Mouse (Mus musculus): ENCODE data around the gene Ensa.
"Not testable (repeated sequence)": the region's sequence is repeated elsewhere in the genome, so short reads cannot be mapped to it uniquely, and the experiment has no call there.

The Ensa gene

DNA sequence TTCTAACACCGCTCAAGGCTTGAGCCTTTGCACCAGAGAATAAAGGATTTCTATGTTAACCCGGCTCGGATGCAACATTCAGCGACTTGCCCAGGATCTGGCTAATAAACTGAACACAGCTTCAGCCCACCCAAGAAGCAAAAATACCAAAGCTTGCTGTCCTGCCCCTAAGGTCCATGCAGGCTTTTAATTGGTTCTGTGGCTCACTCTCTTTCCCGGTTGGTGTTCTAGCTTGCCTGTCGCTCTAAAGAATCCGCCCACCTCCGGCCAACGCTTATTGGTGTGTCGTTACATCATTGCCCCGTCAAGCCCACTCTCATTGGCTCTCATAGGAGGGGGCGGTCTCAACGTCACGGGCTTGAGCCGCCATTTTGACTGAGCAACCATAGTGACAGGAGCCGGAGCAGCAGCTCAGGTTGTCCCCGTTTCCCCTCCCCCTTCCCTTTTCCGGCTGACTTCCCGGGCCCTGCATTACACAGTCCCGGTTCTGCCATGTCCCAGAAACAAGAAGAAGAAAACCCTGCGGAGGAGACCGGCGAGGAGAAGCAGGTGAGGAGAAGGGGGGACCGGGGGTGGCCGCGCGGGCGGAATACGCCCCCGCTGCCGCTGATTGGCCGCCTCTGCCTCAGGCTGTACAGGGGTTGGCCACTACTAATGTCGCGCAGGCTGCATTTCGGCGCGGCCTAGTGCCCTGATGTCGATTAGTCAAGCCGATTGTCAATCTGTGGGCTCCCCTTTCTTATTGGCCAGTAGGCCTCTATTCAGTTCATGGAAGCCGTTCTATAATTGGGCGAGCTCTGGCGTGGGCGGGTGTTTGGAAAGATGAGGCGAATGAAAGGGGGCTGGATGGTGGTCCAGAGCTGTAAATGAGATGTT, at the start of gene Ensa:
TSS of gene Ensa (plus strand) at position 366 of the 876 bp plus-strand sequence.
- DNase-seq (ENCODE audit: inconsistent ontology term): peak; percentile 99

DNA sequence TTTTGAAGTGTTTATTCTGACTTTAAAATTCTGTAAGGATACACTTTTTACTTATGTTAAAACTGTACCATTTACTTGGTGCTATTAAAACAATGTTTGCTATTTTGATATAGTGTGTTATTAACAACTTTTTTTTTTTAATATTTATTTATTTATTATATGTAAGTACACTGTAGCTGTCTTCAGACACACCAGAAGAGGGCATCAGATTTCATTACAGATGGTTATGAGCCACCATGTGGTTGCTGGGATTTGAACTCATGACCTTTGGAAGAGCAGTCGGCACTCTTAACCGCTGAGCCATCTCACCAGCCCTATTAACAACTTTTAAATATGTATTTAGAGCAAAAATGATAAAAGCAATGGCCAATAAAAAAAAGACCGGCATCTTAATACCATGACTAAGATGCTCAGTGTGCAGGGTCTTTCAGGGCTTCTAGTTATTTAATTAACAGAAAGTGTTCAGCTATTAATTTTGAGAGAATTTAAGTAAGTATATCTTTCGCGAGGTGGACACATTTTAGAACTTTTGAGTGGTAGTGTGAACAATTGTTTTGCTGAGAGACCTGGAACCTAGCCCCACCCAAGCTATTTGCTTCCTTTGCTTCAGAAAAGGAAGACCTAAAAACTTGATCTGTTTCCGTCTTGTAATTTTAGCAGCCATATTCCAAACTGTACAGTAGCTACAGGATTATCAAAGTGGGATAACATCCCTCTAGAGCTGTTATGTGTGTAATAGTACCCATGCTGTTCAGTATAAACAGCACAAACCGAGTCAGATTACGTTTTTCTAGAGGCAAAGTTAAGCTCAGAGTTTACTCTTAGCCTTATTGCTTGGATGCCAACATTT, 36.8 kb upstream of the Ensa start:
- DNase-seq (ENCODE audit: inconsistent ontology term): no peak

DNA sequence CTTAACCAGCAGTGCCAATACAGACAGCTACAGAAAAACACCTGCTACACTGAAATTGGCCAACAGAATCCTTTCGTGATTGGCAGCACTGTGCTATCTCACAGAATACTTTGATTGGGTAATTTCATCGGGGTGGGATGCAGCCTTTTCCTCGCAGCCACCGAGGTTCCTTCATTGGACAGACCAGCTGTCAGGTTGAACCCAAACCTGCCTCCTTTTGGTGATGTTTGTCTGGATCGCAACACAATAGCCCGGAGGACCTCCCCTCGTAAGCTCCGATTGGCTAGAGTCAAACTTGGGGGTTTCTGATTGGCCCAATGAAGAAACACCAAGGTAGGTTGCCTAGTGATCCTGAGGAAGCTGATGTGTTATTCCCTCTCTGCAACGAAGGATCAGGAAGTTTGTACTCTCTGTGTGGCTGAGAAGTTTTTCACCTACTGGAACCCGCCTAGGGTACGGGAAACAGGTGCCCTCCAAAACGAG, 36.1 kb upstream of the Ensa start, which contains the start of gene Golph3l:
TSS of gene Golph3l (plus strand) at position 331 of the 483 bp plus-strand sequence.
- DNase-seq (ENCODE audit: inconsistent ontology term): peak; percentile 98

DNA sequence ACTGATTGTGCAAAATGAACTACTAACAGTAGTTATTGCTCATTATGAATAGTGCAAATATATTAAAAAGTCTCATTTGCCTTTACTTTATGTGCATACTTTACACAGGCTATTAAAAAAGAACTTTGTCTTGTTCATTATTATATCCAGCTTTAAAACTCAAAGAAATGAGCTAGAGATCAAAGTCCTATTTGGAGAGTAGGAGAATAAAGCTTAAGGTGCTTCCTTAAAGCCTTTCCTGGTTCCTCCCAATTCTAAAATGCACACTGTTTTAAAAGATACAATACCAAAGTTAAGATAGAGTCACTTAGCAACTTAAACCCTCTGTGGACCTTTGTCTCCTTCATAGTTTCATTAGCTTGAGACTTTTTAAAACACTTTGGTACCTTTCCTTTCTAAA, 26.1 kb upstream of the Ensa start:
- DNase-seq (ENCODE audit: inconsistent ontology term): no peak

DNA sequence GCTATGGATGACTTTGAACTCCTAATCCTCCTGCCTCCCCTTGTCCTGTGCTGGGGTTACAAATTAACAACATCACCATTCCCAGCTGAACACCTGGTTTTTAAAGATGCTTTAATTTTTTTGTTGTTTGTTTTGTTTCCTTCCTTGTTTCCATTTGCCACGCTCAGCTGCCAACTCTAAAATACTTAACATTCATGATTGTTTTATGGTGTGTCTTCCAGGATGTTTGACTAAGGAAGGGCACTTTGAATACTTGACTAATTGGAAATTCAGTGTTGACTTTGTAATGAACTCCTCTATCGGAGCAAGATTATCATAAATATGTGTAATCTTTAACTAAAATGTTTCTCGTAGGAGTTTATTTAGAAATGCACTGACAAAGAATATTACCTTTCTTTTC, 23.5 kb upstream of the Ensa start:
- no peak for DNase-seq (ENCODE audit: inconsistent ontology term)

DNA sequence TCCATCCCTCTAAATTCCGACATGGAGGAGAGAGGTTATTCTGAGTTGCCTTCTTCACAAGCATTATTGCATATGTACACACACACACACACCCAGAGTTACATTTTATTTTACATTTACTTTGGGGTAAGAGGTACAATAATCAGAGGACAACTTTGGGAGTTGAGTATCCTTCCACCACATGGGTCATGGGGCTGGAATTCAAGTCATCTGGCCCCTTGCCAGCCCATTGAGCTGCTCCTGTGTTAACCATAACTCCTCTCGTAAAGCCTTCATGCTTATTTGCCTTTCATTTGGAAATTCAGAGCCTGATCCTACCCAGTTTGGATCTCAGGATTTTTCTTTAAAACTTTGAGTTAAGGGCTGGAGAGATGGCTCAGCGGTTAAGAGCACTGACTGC, 18.7 kb upstream of the Ensa start:
- peak; percentile 54 for DNase-seq (ENCODE audit: inconsistent ontology term)

DNA sequence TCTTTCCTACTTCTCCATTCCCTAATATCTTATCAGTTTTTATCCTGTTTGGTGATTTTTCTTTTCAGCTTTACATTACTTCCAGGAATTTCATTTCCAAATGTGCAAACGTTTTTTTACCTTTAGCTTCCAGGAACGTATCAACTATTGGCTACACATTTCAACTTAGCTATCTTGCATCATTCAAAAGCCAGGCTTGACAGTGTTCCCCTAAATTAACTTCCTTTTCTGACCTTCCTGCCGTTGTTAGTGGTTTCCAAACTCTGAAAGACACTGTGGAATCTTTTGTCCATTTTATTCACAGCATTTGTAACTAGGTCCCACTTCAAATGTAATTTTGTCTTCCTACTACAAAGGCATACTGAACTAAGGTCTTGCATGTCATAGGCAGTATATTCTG, 15.6 kb upstream of the Ensa start:
- DNase-seq (ENCODE audit: inconsistent ontology term): no peak

DNA sequence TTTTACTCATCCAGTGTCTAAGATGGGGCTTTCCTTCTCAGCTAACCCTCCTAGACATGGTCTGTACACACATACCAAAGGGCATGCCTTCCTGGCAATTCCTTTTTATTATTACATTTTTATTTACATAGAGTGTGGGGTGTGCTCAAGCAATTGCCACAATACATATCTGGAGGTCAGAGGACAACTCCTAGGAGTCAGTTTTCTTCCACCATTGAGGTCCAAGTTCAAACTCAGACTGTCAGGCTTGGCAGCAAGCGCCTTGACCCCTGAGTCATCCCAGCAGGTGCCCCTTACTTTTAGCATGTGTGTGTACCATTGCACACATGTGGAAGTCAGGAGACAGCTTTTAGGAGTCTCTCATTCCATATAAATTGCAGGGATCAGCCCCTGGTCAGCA, 10.8 kb upstream of the Ensa start:
- DNase-seq (ENCODE audit: inconsistent ontology term): no peak

DNA sequence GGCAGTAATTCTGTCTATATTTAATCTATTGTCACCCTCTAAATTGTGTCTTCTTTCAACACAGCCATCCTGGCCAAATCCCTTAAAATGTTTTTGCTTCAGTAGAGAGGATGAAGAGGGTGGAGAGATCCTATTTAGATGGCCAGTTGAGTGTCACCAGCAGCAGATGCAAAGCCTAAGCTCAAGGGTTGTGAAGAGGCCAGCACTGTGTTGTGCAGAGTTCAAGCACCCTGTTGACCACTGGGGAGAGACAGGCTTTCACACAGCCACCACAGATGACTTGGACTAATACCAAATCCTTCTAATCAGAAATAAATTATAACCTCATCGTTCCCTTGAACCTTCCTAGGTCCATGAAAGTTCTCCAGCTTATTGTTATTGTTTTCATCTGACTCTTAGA, 6.3 kb upstream of the Ensa start:
- DNase-seq (ENCODE audit: inconsistent ontology term): no peak

DNA sequence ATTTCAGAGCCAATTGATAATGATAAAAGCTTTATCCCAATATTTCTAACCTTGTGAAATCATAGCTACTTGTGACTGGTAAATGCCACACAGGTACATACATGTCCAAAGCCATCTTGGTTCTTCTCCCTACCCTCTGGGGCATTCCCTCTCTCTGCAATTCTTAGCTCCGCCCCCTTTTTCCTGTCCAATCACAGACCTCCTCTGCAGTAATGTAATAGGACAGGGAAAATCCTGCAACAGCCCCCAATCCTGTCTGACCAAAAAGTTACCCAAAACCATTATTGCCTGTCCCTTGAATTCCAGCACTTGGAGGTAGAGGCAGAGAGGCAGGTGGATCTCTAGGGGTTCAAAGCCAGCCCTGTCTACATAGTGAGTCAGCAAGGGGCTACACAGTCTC, 3.6 kb upstream of the Ensa start:
- DNase-seq (ENCODE audit: inconsistent ontology term): no peak

DNA sequence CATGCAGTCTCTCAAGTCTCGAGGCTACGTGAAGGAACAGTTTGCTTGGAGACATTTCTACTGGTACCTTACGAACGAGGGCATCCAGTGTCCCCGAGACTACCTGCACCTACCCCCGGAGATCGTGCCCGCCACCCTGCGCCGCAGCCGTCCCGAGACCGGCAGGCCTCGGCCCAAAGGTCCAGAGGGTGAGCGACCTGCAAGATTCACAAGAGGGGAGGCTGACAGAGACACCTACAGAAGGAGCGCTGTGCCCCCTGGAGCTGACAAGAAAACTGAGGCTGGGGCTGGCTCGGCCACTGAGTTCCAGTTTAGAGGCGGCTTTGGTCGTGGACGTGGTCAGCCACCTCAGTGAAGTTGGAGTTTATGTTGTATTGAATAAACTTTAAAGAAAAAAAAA, 2.4 kb upstream of the Ensa start:
- not testable (repeated sequence) for DNase-seq (ENCODE audit: inconsistent ontology term)

DNA sequence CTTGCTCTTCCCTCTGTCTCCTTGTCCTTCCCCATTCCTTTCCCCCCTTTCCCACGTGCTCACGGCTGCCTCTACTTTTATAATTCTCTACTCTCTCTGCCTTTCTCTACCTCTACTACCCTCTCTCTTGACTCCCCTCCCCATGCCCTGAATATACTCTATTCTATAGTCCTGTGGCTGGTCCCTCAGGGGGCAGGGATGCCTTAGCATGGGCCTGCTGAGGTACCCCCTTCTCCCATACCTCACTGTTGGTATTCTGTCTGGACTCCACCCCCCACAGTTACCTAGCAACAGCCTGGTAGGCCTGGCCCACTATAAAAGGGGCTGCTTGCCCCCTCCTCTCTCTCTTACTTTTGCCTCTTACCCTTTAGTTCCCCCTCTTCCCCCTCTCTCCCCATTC, 1.2 kb upstream of the Ensa start:
- no peak for DNase-seq (ENCODE audit: inconsistent ontology term)

DNA sequence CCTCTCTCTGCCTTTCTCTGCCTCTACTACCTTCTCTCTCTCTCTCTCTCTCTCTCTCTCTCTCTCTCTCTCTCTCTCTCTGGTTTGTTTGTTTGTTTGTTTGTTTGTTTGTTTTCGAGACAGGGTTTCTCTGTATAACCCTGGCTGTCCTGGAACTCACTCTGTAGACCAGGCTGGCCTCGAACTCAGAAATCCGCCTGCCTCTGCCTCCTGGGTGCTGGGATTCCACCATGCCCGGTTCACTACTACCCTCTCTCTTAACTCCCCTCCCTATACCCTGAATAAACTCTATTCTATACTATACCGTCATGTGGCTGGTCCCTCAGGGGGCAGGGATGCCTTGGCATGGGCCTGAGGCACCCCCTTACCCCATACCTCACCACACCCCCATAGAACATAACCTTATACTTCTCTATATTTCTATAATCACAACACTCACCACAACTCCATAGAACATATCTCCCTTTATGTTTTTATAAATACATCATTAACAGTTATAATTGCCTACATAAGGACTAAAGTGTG, 740 bp upstream of the Ensa start:
- DNase-seq (ENCODE audit: inconsistent ontology term): not testable (repeated sequence)

DNA sequence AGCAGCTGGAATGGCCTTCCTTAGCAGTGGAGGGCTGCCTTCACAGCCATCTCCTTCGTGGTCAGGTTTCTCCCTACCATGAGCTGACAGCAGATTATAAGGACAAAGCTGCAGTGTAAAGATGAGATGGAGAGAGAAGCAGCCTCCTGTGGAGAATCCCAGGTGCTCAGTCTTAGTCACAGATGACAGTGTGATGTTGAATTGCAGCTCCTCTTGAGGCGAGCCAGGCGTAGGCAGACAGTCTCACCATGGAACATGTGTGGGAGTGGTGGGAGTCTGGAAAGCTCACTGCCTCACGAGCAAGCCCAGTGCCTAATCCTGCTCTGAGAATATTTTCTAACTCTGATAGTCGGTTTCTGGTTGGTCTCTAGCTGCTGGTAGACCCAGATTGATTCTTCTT, 3.0 kb downstream of the Ensa start:
- DNase-seq (ENCODE audit: inconsistent ontology term): no peak

DNA sequence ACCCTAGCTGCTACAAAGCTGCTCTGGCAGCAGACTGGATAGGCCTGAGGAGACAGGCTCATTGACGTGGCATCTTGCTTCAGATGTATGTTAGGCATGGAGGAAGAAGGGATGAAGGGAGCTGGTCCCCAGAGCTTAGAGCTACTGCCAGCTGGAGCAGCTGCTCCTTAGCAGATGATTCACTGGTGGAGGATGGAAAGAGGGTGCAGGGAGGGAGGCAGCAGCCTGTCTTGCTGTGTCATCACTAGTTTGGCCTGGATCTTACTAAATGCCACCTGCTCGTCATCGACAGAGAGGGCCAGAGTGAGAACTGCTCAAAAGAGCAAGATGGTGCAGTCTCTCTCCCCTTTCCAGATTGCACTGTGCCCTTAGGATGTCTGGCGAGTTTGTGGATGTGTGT, 5.0 kb downstream of the Ensa start:
- peak; percentile 71 for DNase-seq (ENCODE audit: inconsistent ontology term)

DNA sequence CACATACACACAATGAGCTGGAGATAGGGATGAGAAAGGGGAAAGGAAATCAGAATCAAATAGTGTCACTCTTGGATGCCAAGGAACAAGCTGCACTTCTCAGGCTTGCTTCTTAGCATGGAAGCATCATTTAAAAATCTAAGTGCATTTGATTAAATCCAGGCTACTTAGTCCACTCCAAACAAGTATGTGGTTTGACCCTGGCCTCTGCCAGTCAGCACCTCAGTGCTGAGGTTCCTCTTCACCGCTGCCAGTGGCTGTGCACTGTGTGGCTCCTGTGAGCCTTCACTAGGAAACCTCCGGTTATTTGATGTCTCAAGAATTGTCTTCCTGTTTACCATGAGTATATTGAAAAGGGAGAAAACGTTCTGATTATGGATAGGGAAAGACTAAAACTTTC, 6.1 kb downstream of the Ensa start:
- DNase-seq (ENCODE audit: inconsistent ontology term): no peak

DNA sequence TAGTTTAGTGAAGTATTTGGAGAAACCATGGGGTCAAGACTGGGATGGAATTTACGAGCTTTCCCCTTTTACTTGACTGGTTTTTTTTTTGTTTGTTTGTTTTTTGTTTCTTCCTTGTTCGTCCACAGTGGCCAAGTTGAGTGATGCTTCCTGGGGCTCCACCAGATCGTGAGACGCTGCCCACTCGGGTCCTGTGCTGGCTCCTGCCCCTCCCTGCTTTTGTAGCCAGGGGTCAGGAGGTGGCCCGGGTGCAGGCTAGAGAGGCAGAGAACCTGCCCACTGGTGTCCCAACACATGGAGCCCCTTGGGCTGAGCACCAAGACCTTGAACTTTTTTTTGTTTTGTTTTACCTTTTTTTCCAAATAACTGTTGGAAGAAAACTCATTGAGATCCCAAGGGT, 6.5 kb downstream of the Ensa start:
- no peak for DNase-seq (ENCODE audit: inconsistent ontology term)

DNA sequence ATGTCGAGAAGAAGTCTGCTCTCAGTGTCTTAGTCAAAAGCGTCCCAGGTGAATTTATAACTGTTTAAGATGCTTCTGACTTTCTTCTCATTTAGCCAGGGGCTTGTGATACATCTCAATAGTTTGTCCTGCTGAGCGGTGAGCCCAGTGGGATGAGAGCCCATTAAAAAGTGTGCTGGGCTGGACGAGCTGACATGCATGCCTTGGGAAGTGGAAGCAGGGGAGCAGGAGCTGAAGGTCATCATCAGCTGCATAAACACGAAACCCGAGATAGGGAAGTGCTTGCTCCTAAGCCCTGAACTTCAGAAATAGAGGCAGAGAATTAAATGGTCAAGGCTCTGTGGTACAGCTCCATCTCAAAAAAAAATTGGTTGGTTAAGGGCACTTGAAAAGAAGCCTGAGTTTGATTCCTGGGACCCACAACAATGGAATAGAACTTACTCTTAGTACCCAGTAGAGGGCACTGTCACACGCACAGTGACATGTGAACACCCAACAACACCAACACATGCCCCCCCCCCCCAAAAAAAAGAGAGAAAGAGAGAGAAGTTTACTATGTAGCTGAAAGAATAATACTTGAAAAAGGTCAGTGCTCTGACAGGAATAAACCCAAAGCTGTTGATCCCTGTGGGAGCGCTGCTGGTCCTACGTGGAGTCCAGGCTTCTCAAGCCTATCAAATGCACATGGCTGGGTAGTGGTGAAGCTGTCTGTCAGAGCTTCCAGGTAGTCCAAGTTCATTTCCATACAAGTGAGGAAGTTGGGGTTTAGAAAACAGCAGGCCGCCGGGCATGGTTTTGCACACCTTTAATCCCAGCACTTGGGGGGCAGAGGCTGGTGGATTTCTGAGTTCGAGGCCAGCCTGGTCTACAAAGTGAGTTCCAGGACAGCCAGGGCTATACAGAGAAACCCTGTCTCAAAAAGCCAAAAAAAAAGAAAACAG, 8.1 kb downstream of the Ensa start:
- peak; percentile 30 for DNase-seq (ENCODE audit: inconsistent ontology term)

DNA sequence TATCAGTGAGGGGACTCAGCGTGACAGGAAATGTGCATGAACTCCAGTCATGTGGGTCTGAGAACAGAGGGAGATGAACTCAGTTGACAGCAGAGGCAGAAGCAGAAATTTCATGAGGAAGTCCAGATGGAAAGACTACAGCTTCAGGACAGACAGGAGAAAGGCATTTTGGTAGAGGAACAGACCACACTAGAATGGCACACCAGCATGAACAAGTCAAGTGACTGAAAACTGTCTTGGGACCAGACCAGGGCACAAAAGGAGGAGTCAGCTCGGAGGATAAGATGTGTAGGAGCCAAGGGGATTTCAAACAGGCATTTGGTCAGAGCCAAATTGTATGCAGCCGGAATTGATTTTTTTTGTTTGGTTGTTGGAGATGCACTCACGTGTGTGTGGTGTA, 10.8 kb downstream of the Ensa start:
- DNase-seq (ENCODE audit: inconsistent ontology term): no peak

DNA sequence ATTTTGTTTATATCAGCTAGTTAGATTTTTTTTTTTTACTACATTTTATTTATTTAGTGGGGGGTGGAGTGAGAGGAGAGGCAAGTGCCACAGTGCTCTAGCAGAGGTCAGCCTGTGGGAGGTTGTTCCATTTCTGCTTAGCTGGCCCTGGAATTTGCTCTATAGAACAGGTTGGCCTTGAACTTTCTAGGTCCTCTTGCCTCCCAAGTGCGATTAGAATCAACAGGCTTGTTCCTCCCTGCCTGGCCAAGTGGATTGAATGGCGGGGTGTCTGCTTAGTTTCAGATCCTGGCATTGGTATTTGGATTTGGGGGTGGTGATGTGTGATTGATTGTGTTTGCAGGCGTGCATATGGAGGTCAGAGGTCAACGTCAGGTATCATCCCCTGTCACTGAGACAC, 11.3 kb downstream of the Ensa start:
- DNase-seq (ENCODE audit: inconsistent ontology term): no peak

DNA sequence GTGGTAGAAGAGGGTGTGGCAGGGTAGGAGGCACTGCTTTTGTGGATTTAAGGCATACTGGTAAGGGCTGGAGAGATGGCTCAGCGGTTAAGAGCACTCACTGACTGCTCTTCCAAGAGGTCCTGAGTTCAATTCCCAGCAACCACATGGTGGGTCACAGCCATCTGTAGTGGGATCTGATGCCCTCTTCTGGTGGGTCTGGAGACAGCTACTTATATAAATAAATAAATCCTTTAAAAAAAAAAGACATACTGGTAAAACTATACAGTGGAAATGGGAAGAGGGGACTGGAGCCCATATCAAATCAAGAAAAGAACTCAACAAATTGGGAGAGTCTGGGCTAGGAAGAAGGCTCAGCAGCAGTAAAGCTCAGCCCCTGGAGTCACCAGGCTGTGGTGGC, 14.9 kb downstream of the Ensa start:
- no peak for DNase-seq (ENCODE audit: inconsistent ontology term)

All from Muller cell, postnatal 12 days (primary cell).